Mouse (Mus musculus) heart, embryonic 11.5 days (tissue): ENCODE results near the gene Nudt9. TPM values are rescaled to one million over a fixed set of nuclear protein-coding genes. Genes with fewer than 3 reads are reported as not detected.
A peak's percentile ranks its signal among the peaks of the same experiment; 100 is the strongest.
"Not testable (repeated sequence)": the region's sequence is repeated elsewhere in the genome, so short reads cannot be mapped to it uniquely, and the experiment has no call there.

ENCODE experiments used
- ATAC-seq: fragments of 200-750 bp; cut with Nextera tagmentation; replicated peaks from 2 replicates; pipeline ENCODE4 v1.8.0; 2017; ENCODE audit warnings: moderate library complexity; ENCODE audit not compliant: insufficient number of reproducible peaks, low FRiP score, low TSS enrichment
- H3K27ac ChIP-seq: fragments of 300-500 bp; sonication (generic); 2 replicates; pipeline ENCODE4 v1.5.1; 2014; ENCODE audit warnings: mild to moderate bottlenecking, low read depth, low read length
- H3K27me3 ChIP-seq: fragments of 300-500 bp; sonication (generic); 2 replicates; pipeline ENCODE4 v1.6.1; 2014; ENCODE audit warnings: mild to moderate bottlenecking, low read length, mixed read lengths; ENCODE audit not compliant: control insufficient read depth, insufficient read depth
- H3K36me3 ChIP-seq: fragments of 300-500 bp; sonication (generic); 2 replicates; pipeline ENCODE4 v1.6.1; 2014; ENCODE audit warnings: mild to moderate bottlenecking, low read length, moderate library complexity, mixed read lengths; ENCODE audit not compliant: control insufficient read depth, insufficient read depth
- H3K4me1 ChIP-seq: fragments of 300-500 bp; sonication (generic); 2 replicates; pipeline ENCODE4 v1.6.1; 2014; ENCODE audit warnings: low read length; ENCODE audit not compliant: control insufficient read depth, insufficient read depth
- H3K4me2 ChIP-seq: fragments of 300-500 bp; sonication (generic); 2 replicates; pipeline ENCODE4 v1.6.1; 2014; ENCODE audit warnings: mild to moderate bottlenecking, moderate library complexity
- H3K4me3 ChIP-seq: fragments of 300-500 bp; sonication (generic); 2 replicates; pipeline ENCODE4 v1.5.1; 2014; ENCODE audit warnings: low read depth, low read length
- H3K9ac ChIP-seq: fragments of 300-500 bp; sonication (generic); 2 replicates; pipeline ENCODE4 v1.6.1; 2014; ENCODE audit warnings: mild to moderate bottlenecking, low read depth, low read length, moderate library complexity
- H3K9me3 ChIP-seq: fragments of 300-500 bp; sonication (generic); replicated peaks from 2 replicates; pipeline ENCODE4 v1.6.1; 2016; ENCODE audit warnings: low read length; ENCODE audit not compliant: control insufficient read depth
- WGBS: fragments of 180-500 bp; shearing (Covaris S2); extraction: QIAGEN DNeasy Blood & Tissue Kit; methylation state at CpG from one replicate; pipeline ENCODE4 v1.1.7; 2014; ENCODE audit not compliant: insufficient replicate concordance; 5-methylcytosine and 5-hydroxymethylcytosine counted together
- polyA plus RNA-seq: library from polyadenylated mRNA; unstranded; fragments of >200 nt; fragmentation: Nextera tagmentation; extraction: Ambion mirVana; gene quantifications from 2 replicates; pipeline ENCODE4 v1.2.1, GENCODE M21; 2014

Nudt9 gene
- polyA plus RNA-seq, 1 experiment from 2014 or later, result 51.8 TPM

DNA sequence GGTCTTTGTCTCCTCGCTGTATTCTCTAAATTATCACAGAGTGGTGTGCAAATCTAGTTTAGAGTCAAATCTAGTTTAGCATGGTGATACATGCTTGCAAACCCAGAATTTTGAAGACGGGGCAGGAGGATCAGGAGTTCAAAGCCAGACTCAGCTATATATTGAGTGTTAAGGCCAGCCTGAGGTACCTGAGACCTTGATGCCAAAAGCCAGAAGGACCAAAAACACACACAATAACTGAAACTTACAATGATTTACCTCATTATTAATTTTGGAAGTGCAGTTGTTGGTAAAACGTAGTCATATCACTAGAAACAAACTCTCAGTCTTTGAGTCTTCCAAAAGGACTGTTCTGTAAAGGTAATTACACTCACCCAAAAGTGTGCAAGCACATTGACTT, 36.7 kb upstream of the Nudt9 start:
- Histone ChIP-seq H3K9me3 (no peaks in the 10 kb centered on the region), H3K27me3 (no peaks in the 10 kb centered on the region), H3K27ac (no peak overlapping the region), H3K9ac (no peak overlapping the region), H3K4me1 (no peaks in the 10 kb centered on the region), H3K36me3 (no peaks in the 10 kb centered on the region), H3K4me2 (no peak overlapping the region), H3K4me3 (no peak overlapping the region)
- WGBS, result 84% methylated on average over 3 of the region's 3 CpGs
- no peak for ATAC-seq

DNA sequence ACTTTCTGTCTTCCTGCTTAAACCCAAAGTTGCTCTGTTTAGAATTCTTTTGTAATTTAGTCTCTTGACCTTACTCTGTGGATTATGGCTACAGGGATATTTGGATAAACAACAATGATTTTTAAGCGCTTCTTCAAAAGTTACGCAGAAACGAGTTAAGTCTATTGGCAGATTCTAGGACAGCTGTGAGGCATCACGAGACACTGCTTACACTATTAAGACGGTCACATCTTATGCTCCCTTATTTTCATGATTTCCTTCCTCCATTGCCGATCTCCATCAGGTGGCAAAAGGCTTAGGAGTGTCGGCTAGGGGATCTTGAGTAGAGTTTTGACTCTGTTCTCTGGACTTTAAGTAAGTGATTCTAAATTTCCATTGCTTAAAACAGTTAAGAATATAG, 35.8 kb upstream of the Nudt9 start:
- no peak for ATAC-seq
- Histone ChIP-seq H3K4me3 (no peak overlapping the region), H3K9me3 (no peaks in the 10 kb centered on the region), H3K36me3 (no peaks in the 10 kb centered on the region), H3K9ac (no peak overlapping the region), H3K27ac (no peak overlapping the region), H3K4me2 (no peak overlapping the region), H3K27me3 (no peaks in the 10 kb centered on the region), H3K4me1 (no peaks in the 10 kb centered on the region)
- 85% methylated on average over 7 of the region's 7 CpGs for WGBS

DNA sequence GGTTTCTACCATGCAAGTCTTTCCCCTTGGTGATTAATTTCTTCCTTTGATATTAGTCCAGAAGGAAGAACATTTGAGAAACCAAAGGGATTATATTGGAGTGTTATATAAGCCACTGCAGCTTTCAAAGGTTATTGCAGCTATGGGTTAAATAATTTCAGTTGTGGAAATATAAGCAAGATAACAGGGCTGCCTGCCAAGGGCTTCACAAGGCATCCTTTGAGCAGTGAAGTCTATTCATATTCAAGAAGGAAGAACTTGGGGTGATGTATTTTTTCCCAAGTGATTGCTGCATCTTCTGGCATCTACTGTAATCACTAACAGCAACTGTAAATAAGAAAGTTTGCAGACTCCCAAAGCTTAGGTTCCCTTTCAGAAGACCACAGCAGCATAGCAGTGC, 34.7 kb upstream of the Nudt9 start:
- H3K36me3 ChIP-seq, result no peaks in the 10 kb centered on the region
- H3K27ac ChIP-seq, result no peak overlapping the region
- no peak overlapping the region for H3K9ac ChIP-seq
- ATAC-seq, result no peak
- no peak overlapping the region for H3K4me3 ChIP-seq
- no peaks in the 10 kb centered on the region for H3K27me3 ChIP-seq
- no peak overlapping the region for H3K4me2 ChIP-seq
- no peaks in the 10 kb centered on the region for H3K4me1 ChIP-seq
- no peaks in the 10 kb centered on the region for H3K9me3 ChIP-seq

DNA sequence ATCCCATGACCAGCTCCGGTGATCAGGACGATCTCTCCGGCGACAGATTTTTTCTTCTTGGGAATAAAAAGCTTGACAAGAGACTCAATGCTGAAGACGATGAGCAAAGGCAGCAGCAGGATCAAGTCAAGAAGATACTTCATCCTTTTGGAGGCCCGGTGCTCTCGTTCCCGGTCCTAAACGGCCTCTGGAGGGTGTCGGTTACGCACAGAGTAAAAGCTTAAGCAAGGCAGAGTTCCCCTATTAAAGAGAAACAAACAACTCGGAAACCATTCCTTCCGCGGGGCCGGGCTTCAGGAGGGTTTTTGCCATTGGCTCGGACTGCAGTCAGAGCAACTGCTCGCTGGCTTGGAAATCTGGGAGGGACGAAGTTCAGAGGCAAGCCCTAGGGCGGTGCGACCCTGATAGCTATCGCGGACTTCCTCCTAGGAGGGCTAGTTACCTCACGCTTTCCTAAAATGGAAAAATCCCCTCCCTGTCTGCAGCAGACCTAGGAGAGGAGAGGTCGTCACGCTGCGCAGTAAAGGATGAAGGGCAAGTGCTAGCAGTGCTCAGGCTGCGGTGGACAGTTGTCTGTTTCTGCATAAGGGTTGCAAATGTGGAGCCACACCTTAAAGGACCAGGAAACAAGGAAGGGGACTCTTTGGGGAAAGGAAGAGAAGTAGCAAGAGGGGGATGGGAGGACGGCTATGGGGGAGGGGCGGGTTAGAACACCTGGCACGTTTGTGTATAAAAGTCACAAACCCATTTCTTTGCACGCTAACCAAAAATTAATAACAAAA, 24.3 kb upstream of the Nudt9 start, which contains the start of gene Hsd17b11:
Gene Hsd17b11 (minus strand): TSS at position 323 of the 782 bp plus-strand sequence.
- H3K9me3 ChIP-seq, result no peaks in the 10 kb centered on the region
- peaks cover 24% of the 10 kb centered on the region for H3K4me1 ChIP-seq
- no peaks in the 10 kb centered on the region for H3K27me3 ChIP-seq
- H3K4me3 ChIP-seq, result peak within 1 kb of the TSS; percentile 63
- WGBS, result under 1% methylated on average over 31 of the region's 31 CpGs
- peaks cover 3% of the 10 kb centered on the region for H3K36me3 ChIP-seq
- peak within 1 kb of the TSS; percentile 77 for H3K4me2 ChIP-seq
- ATAC-seq, result peak; percentile 86
- H3K9ac ChIP-seq, result peak within 1 kb of the TSS; percentile 84
- H3K27ac ChIP-seq, result peak within 1 kb of the TSS; percentile 88

DNA sequence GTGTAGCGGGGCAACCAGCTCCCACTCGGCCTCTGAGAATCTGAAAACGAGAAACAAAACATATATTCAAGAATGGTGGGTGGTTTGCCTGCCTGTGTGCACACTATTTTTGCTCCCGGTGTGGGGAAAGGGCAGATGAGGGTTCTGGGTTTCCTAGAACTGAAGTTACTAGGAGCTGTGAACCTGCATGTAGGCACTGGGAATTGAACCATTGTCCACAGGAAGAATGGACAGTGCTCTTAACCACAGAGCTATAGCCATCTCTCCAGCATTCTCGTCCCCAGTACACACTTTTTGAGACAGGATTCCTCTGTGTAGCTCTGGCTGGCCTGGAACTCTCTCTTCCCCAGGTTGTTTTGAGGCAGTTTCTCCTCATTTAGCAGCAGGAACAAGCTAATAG, 23.5 kb upstream of the Nudt9 start:
- peaks cover 24% of the 10 kb centered on the region for H3K4me1 ChIP-seq
- H3K36me3 ChIP-seq, result no peaks in the 10 kb centered on the region
- peak overlapping the region; percentile 88; the same call in 1 of the 2 replicates for H3K27ac ChIP-seq
- H3K4me3 ChIP-seq, result no peak overlapping the region; the same call in 1 of the 2 replicates
- no peaks in the 10 kb centered on the region for H3K9me3 ChIP-seq
- WGBS, result 48% methylated on average over 5 of the region's 5 CpGs
- peak overlapping the region; percentile 84 for H3K9ac ChIP-seq
- peak overlapping the region; percentile 77 for H3K4me2 ChIP-seq
- no peaks in the 10 kb centered on the region for H3K27me3 ChIP-seq
- no peak for ATAC-seq

DNA sequence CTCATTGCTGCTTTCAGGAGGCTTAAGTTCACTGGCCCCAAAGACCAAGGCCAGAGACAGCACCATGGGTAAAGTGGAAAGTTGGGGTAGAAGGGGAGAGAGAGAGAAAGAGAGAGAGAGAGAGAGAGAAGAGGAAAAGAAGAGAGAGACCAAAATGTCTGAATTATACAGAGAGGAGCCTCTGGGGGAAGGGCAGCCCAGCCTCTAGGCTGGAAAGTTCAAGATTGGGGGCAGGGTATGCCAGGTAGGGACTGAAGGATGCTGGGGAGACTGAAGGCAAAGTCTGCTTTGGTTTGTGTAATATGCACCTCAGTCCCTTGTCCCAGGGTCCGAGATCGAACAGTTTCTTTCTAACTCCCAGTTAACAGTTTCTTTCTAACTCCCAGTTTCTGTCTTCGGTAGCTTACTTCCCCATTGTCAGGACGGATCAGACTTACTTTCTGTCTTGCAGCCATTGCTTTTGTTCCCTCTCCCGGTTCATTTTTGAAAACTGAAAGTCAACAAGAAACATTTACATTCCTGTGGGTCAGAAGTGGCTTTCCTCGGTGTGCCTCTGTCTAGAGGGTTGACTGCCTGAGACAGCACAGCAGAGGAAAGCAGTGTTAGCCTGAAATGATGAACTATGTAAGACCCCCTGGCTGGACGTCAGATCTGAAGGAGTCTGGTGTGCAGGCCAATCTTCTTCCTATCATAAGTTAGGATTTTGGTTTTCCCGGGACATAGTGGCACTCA, 22.7 kb upstream of the Nudt9 start:
- Histone ChIP-seq H3K27me3 (no peaks in the 10 kb centered on the region), H3K4me2 (no peak overlapping the region), H3K9me3 (no peaks in the 10 kb centered on the region), H3K4me3 (no peak overlapping the region), H3K36me3 (no peaks in the 10 kb centered on the region), H3K4me1 (peaks cover 24% of the 10 kb centered on the region), H3K27ac (no peak overlapping the region), H3K9ac (no peak overlapping the region)
- 68% methylated on average over 8 of the region's 8 CpGs for WGBS
- no peak for ATAC-seq

DNA sequence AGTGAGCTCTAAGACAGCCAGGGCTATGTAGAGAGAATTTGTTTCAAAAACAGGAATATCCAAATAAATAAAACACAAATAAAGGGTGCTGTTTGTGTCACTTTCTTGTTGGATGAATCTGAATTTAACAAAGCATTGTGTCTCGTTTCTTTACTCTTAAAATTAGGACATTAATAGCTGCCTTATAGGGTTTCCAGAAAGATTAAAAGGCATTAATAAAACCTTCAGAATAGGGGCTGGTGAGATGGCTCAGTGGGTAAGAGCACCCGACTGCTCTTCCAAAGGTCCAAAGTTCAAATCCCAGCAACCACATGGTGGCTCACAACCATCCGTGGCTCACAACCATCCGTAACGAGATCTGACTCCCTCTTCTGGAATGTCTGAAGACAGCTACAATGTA, 21.9 kb upstream of the Nudt9 start:
- H3K4me2 ChIP-seq, H3K9me3 ChIP-seq, H3K27ac ChIP-seq: not testable (repeated sequence)

DNA sequence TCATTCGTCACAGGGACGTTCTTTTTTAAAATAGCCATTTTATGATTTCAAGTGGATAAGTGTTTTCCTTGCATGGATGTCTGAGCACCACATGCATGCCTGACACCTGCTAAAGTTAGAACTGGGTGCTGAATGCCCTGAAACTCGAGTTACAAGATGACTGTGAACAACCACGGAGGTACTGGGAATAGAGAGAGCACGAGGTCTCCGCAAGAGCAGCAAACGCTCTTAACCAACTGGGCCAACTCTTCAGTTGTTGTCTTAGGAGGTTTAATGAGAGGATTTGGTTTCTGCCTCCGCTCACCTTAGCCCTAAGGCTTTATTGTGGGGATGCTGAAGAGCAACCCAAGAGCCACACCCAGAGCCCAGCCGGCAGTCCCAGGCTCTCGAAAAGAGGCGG, 21.3 kb upstream of the Nudt9 start:
- ATAC-seq, result no peak
- Histone ChIP-seq H3K36me3 (no peaks in the 10 kb centered on the region), H3K4me3 (no peak overlapping the region), H3K9ac (peak overlapping the region; percentile 49; the same call in 1 of the 2 replicates), H3K4me2 (peak overlapping the region; percentile 50), H3K27me3 (no peaks in the 10 kb centered on the region), H3K27ac (no peak overlapping the region), H3K9me3 (no peaks in the 10 kb centered on the region), H3K4me1 (peaks cover 19% of the 10 kb centered on the region)
- WGBS, result 51% methylated on average over 11 of the region's 11 CpGs

More for the DNA sequence above, 21.9 kb upstream of the Nudt9 start:
- ATAC-seq, H3K36me3 ChIP-seq, H3K4me3 ChIP-seq, H3K27me3 ChIP-seq, H3K9ac ChIP-seq: not testable (repeated sequence)
- 81% methylated on average over 5 of the region's 5 CpGs for WGBS
- peaks cover 24% of the 10 kb centered on the region for H3K4me1 ChIP-seq
